Mouse (Mus musculus): ENCODE results near the gene Slc16a10.

- TF ChIP-seq POLR2A (IDR thresholded peaks at IDR 0.05; ENCODE audit: borderline replicate concordance, low read depth, low read length), result no peak
- no peak for TF ChIP-seq CTCF (IDR thresholded peaks at IDR 0.05; ENCODE audit: low read depth, low read length)
These were observed 10.4 kb upstream of the Slc16a10 start for GRCm38 (mm10) chr10:40152550-40152857.
